Mouse (Mus musculus) limb, embryonic 15.5 days (tissue): Measurements from ENCODE around the gene Rab3il1. TPM values are rescaled to one million over a fixed set of nuclear protein-coding genes. Genes with fewer than 3 reads are reported as not detected.

Experiments
- ATAC-seq: fragments of 200-750 bp; cut with Nextera tagmentation; 2 replicates; pipeline ENCODE4 v1.8.0; 2017; ENCODE audit warnings: low read depth, moderate TSS enrichment; ENCODE audit not compliant: insufficient number of reproducible peaks, low FRiP score, low TSS enrichment
- H3K27ac ChIP-seq: fragments of 300-500 bp; sonication (generic); 2 replicates; pipeline ENCODE4 v1.5.1; 2015; ENCODE audit warnings: moderate library complexity, mild to moderate bottlenecking, inconsistent platforms
- H3K27me3 ChIP-seq: fragments of 300-500 bp; sonication (generic); 2 replicates; pipeline ENCODE4 v1.6.1; 2015; ENCODE audit warnings: inconsistent platforms
- H3K36me3 ChIP-seq: fragments of 300-500 bp; sonication (generic); 2 replicates; pipeline ENCODE4 v1.6.1; 2015; ENCODE audit warnings: inconsistent platforms
- H3K4me1 ChIP-seq: fragments of 300-500 bp; sonication (generic); 2 replicates; pipeline ENCODE4 v1.6.1; 2015; ENCODE audit warnings: inconsistent platforms
- H3K4me2 ChIP-seq: fragments of 300-500 bp; sonication (generic); 2 replicates; pipeline ENCODE4 v1.6.1; 2015; ENCODE audit warnings: mild to moderate bottlenecking, inconsistent platforms
- H3K4me3 ChIP-seq: fragments of 300-500 bp; sonication (generic); 2 replicates; pipeline ENCODE4 v1.5.1; 2015; ENCODE audit warnings: mild to moderate bottlenecking, inconsistent platforms
- H3K9ac ChIP-seq: fragments of 300-500 bp; sonication (generic); 2 replicates; pipeline ENCODE4 v1.6.1; 2015; ENCODE audit warnings: inconsistent platforms
- H3K9me3 ChIP-seq: fragments of 300-500 bp; sonication (generic); 2 replicates; pipeline ENCODE4 v1.6.1; 2016; ENCODE audit warnings: inconsistent platforms
- WGBS: fragments of 180-500 bp; shearing (Covaris S2); methylation state at CpG from one replicate; pipeline ENCODE4 v1.1.7; 2015; 5-methylcytosine and 5-hydroxymethylcytosine counted together
- polyA plus RNA-seq: library from polyadenylated mRNA; unstranded; fragments of >200 nt; fragmentation: Nextera tagmentation; extraction: Ambion mirVana; gene quantifications from 2 replicates; pipeline ENCODE4 v1.2.1, GENCODE M21; 2015

Rab3il1 gene
- polyA plus RNA-seq, 1 experiment from 2014 or later: 45.1 TPM

GRCm38 (mm10) chr19:10019214-10019760 is 17.8 kb downstream of the Rab3il1 start:
- WGBS: 65% methylated on average over 4 of the region's 4 CpGs
- no peak for ATAC-seq
- no peak overlapping the region for H3K27ac ChIP-seq
- peaks cover 62% of the 10 kb centered on the region for H3K4me1 ChIP-seq
- peak overlapping the region; percentile 87 for H3K4me2 ChIP-seq
- H3K9ac ChIP-seq: 0 out of 2 replicates have a peak overlapping the region, but pooled peaks have one; percentile 69
- peak overlapping the region; percentile 67 for H3K4me3 ChIP-seq
- H3K36me3 ChIP-seq: no peaks in the 10 kb centered on the region
- H3K27me3 ChIP-seq: no peaks in the 10 kb centered on the region
- H3K9me3 ChIP-seq: no peaks in the 10 kb centered on the region

DNA sequence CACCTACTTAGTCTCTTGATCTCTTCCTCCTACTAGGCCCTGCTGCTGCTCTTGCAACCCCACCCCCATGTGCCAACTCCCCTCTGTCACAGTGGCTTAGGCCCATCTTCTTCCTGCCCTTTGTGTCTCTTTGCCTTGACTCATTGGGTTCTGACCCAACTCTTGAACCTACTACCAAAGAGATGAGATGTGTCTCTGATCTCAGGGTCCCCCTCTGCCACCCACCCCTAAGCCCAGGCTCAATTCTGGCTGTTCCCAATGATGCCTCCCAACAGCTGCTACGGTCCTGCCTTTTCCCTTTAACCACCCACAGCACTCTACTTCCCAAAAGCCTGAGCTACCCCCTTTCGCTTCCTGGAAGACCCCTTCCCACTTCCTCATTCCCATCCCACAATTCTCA is 20.5 kb downstream of the Rab3il1 start:
- Histone ChIP-seq H3K4me1 (peaks cover 75% of the 10 kb centered on the region), H3K27me3 (no peaks in the 10 kb centered on the region), H3K9me3 (no peaks in the 10 kb centered on the region), H3K4me2 (no peak overlapping the region), H3K27ac (peak overlapping the region; percentile 18; the same call in 1 of the 2 replicates), H3K4me3 (no peak overlapping the region), H3K36me3 (peaks cover under 1% of the 10 kb centered on the region; the same call in 1 of the 2 replicates), H3K9ac (no peak overlapping the region)
- WGBS: 74% methylated on average over 2 of the region's 2 CpGs
- ATAC-seq: no peak

DNA sequence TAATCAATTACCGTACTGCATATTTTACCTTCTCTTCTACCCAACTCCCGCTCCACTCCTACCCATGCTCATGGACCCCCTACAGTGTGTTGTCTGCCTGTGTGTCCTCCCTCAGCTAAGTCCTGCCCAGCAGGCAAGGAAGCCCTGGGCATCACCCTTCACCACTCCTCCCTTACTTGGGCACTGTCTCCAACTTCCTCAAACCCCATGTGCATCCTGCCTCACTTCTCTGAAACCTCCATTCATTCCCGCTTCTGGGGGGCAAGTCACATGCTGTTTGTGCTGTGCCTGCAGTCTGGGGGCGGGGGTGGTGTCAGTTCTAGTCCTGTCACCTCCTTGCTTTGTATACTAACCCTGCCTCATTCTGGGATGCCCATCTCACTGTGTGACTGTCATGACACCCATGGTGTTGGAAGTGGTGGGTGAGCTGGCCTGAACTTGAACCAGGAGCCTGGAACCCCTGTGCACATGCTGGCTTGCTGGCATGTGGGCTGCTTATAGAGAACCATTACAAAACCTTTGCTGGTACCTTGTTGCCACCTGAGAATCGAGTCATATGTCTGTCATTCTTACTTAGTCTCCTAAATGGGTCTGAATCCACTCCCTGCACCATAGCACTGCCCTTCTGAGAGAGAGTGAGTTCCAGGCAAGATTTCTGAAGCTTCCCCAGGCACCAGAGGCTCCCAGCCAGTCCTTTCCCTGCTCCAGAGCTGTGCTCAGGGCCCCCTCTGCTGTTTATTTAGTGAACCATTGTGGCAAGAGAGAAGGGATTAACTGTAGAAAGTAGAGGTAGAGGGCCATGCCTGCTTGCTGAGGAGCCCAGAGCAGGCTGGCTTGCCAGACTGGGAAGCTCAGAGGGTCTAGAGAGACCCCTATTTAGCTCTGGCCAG is 21.2 kb downstream of the Rab3il1 start:
- H3K4me3 ChIP-seq: no peak overlapping the region
- no peak for ATAC-seq
- peak overlapping the region; percentile 63 for H3K27ac ChIP-seq
- H3K4me1 ChIP-seq: peaks cover 68% of the 10 kb centered on the region
- WGBS: 74% methylated on average over 5 of the region's 5 CpGs
- H3K9ac ChIP-seq: no peak overlapping the region
- no peaks in the 10 kb centered on the region for H3K9me3 ChIP-seq
- H3K36me3 ChIP-seq: peaks cover 7% of the 10 kb centered on the region
- H3K4me2 ChIP-seq: no peak overlapping the region
- H3K27me3 ChIP-seq: no peaks in the 10 kb centered on the region

DNA sequence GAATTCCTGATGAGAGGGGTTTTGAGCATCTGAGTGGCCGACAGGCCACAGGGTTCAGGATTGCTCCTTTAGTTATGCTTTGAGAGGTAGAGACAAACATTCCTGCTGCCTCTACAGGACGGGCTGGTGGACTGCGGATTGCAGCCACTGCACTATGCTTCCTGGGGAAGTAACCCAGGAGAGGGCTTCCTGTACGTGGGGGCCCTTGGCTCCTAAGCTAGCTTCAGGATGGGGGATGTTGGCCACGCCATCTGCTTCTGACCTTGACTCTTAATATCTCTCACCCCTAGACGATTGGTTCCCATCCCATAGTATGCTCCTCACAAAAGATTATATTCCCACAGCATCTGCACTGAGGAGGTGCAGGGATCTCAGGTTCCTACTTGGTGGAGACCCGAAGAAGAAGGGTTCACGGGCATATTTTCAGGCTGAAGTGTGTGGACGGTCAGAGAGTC is 21.9 kb downstream of the Rab3il1 start:
- no peak for ATAC-seq
- H3K36me3 ChIP-seq: peaks cover 14% of the 10 kb centered on the region
- H3K9me3 ChIP-seq: no peaks in the 10 kb centered on the region
- no peaks in the 10 kb centered on the region for H3K27me3 ChIP-seq
- no peak overlapping the region for H3K4me3 ChIP-seq
- no peak overlapping the region for H3K9ac ChIP-seq
- H3K27ac ChIP-seq: peak overlapping the region; percentile 63
- H3K4me2 ChIP-seq: no peak overlapping the region
- H3K4me1 ChIP-seq: peaks cover 62% of the 10 kb centered on the region
- WGBS: 61% methylated on average over 9 of the region's 9 CpGs

- H3K4me2 ChIP-seq: peak overlapping the region; percentile 17; the same call in 1 of the 2 replicates
- peaks cover 33% of the 10 kb centered on the region for H3K36me3 ChIP-seq
- peaks cover 45% of the 10 kb centered on the region for H3K4me1 ChIP-seq
- H3K27me3 ChIP-seq: no peaks in the 10 kb centered on the region
- H3K9ac ChIP-seq: no peak overlapping the region
- no peak overlapping the region for H3K4me3 ChIP-seq
- ATAC-seq: peak; percentile 49
- peak overlapping the region; percentile 80 for H3K27ac ChIP-seq
- no peaks in the 10 kb centered on the region for H3K9me3 ChIP-seq
- 9% methylated on average over 8 of the region's 8 CpGs for WGBS
These were observed 23.9 kb downstream of the Rab3il1 start for GRCm38 (mm10) chr19:10025169-10025875.

GRCm38 (mm10) chr19:10029746-10030145 is 28.3 kb downstream of the Rab3il1 start:
- Histone ChIP-seq H3K36me3 (peaks cover 38% of the 10 kb centered on the region), H3K4me3 (no peak overlapping the region), H3K9me3 (no peaks in the 10 kb centered on the region), H3K27me3 (no peaks in the 10 kb centered on the region), H3K4me2 (no peak overlapping the region), H3K27ac (no peak overlapping the region), H3K9ac (no peak overlapping the region), H3K4me1 (peaks cover 22% of the 10 kb centered on the region)
- 91% methylated on average over 2 of the region's 2 CpGs for WGBS
- ATAC-seq: no peak

- H3K27ac ChIP-seq: no peak overlapping the region
- ATAC-seq: no peak
- WGBS: 38% methylated on average over 8 of the region's 8 CpGs
- H3K4me2 ChIP-seq: no peak overlapping the region
- H3K4me1 ChIP-seq: peaks cover 8% of the 10 kb centered on the region
- H3K9me3 ChIP-seq: no peaks in the 10 kb centered on the region
- H3K27me3 ChIP-seq: no peaks in the 10 kb centered on the region
- H3K36me3 ChIP-seq: peaks cover 32% of the 10 kb centered on the region
- no peak overlapping the region for H3K9ac ChIP-seq
- no peak overlapping the region for H3K4me3 ChIP-seq
These were observed 31.9 kb downstream of the Rab3il1 start for GRCm38 (mm10) chr19:10033211-10033973.

- Histone ChIP-seq H3K27me3 (no peaks in the 10 kb centered on the region), H3K4me1 (peaks cover 18% of the 10 kb centered on the region), H3K9me3 (no peaks in the 10 kb centered on the region), H3K9ac (no peak overlapping the region), H3K4me2 (no peak overlapping the region), H3K4me3 (no peak overlapping the region), H3K27ac (no peak overlapping the region), H3K36me3 (peaks cover 23% of the 10 kb centered on the region)
- no peak for ATAC-seq
- WGBS: 90% methylated on average over 5 of the region's 5 CpGs
These were observed 32.9 kb downstream of the Rab3il1 start for GRCm38 (mm10) chr19:10034356-10034755.

- Histone ChIP-seq H3K4me2 (no peak overlapping the region), H3K27me3 (no peaks in the 10 kb centered on the region), H3K9me3 (no peaks in the 10 kb centered on the region), H3K4me1 (peaks cover 20% of the 10 kb centered on the region), H3K36me3 (peaks cover 17% of the 10 kb centered on the region), H3K4me3 (no peak overlapping the region), H3K9ac (no peak overlapping the region), H3K27ac (no peak overlapping the region)
- 54% methylated on average over 8 of the region's 8 CpGs for WGBS
- ATAC-seq: peak; percentile 56
These were observed 33.4 kb downstream of the Rab3il1 start for GRCm38 (mm10) chr19:10034785-10035447.

- H3K27me3 ChIP-seq: no peaks in the 10 kb centered on the region; the same call in 1 of the 2 replicates
- 68% methylated on average over 2 of the region's 2 CpGs for WGBS
These were observed 36.1 kb downstream of the Rab3il1 start for GRCm38 (mm10) chr19:10037534-10037933.

DNA sequence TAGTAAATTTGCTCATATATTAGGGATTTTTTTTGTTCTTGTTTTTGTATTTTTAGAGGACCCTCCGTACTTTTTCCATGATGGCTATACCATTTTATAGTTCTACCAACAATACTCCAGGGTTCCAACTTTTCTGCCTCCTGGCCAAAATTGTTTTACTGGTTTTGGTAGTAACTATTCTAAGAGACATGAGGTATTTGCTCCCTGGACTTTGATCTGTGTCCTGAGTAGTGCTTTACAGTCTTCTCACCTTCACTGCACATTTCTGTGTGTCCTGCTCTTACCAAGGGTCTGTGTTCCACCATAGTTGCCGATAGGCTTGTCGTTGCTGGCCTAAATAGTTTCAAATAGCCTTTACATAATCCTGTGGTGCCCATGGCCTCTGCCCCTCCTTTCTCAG is 36.9 kb downstream of the Rab3il1 start:
- H3K27me3 ChIP-seq: no peaks in the 10 kb centered on the region; the same call in 1 of the 2 replicates
- H3K9ac ChIP-seq: no peak overlapping the region
- peak overlapping the region; percentile 61 for H3K27ac ChIP-seq
- no peak overlapping the region for H3K4me3 ChIP-seq
- H3K36me3 ChIP-seq: peaks cover 8% of the 10 kb centered on the region; the same call in 1 of the 2 replicates
- 74% methylated on average over 3 of the region's 3 CpGs for WGBS
- H3K4me1 ChIP-seq: peaks cover 40% of the 10 kb centered on the region
- no peak for ATAC-seq
- no peaks in the 10 kb centered on the region for H3K9me3 ChIP-seq
- H3K4me2 ChIP-seq: no peak overlapping the region

More at GRCm38 (mm10) chr19:10037534-10037933, 36.1 kb downstream of the Rab3il1 start:
- Histone ChIP-seq H3K4me1 (peaks cover 36% of the 10 kb centered on the region), H3K9me3 (no peaks in the 10 kb centered on the region), H3K36me3 (peaks cover 13% of the 10 kb centered on the region; the same call in 1 of the 2 replicates), H3K4me2 (no peak overlapping the region), H3K4me3 (no peak overlapping the region), H3K9ac (no peak overlapping the region), H3K27ac (no peak overlapping the region)
- ATAC-seq: no peak
